Mouse (Mus musculus) G1E (cell line): Measurements from ENCODE around the gene Zfp710.

ENCODE experiments used
- CTCF ChIP-seq: IDR thresholded peaks from 2 replicates; pipeline ENCODE4 v1.5.1; 2012; ENCODE audit warnings: low read depth, low read length, inconsistent platforms, mixed read lengths
- GATA1 ChIP-seq: IDR thresholded peaks from 2 replicates; pipeline ENCODE4 v1.6.1; 2012; ENCODE audit warnings: borderline replicate concordance, low read length, inconsistent platforms, mixed read lengths
- GATA2 ChIP-seq: IDR thresholded peaks from 2 replicates; pipeline ENCODE4 v1.6.1; 2012; ENCODE audit warnings: low read depth, low read length, inconsistent platforms, borderline replicate concordance
- POLR2AphosphoS5 ChIP-seq: IDR thresholded peaks from 2 replicates; pipeline ENCODE4 v1.6.1; 2012; ENCODE audit warnings: low read depth, low read length, inconsistent platforms; ENCODE audit not compliant: insufficient replicate concordance
- TAL1 ChIP-seq: conservative IDR thresholded peaks from 2 replicates; pipeline ENCODE4 v1.6.1; 2012; ENCODE audit warnings: low read depth, low read length, inconsistent platforms, mixed read lengths

- TF ChIP-seq CTCF (no peak), GATA1 (no peak), POLR2AphosphoS5 (no peak), TAL1 (no peak), GATA2 (no peak)
Measured at GRCm38 (mm10) chr7:80014826-80015755, 9.5 kb upstream of the Zfp710 start.
